Mouse (Mus musculus): Measurements from ENCODE around the gene Vmn1r203. TPM values are rescaled to one million over a fixed set of nuclear protein-coding genes. Genes with fewer than 3 reads are reported as not detected.

Gene Vmn1r203
- total RNA-seq (2023) = under 1 TPM in 1 of 2 experiments, not detected in 1; 0.06 TPM

DNA sequence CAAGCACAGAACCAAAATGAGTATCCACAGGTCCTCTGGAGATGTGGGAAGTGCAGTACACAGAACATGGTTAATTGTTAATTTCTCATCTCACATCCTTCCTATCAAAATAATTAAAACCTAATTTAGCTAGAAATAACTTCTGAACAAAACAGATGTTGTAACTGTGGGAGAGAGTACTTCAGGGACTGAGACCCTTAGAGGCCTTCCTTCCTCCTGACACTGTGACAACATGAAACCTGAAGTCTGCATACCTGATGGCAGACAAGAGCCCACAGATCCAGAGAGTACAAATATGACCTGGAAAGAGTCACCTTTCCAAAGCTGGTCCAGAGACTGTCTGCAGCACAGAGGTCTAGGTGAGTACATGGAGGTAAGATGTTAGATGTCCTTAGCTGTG, at the start of gene Vmn1r203:
TSS of gene Vmn1r203 (plus strand) at position 301 of the 400 bp plus-strand sequence.

DNA sequence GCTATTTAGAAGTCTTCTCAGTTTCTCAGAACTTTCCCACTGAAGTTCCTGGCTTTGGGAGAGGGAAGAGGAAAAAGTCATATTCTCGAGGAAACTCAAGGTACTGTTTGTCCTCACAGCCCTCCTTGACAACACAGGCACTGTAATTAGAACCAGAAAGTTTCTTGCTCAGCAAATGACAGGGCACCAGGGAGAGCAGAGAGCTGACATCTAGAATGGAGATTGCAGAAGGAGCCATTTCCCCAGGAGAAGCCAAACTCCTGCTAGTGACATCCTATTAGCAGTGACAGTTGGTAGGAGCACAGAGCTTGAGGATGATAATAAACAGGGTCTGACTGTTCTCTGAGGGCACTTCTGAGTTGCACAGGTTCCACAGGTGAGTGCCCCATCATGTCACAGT, 46.3 kb upstream of the Vmn1r203 start, which contains the start of gene Vmn1r201:
TSS of gene Vmn1r201 (plus strand) at position 301 of the 400 bp plus-strand sequence.

DNA sequence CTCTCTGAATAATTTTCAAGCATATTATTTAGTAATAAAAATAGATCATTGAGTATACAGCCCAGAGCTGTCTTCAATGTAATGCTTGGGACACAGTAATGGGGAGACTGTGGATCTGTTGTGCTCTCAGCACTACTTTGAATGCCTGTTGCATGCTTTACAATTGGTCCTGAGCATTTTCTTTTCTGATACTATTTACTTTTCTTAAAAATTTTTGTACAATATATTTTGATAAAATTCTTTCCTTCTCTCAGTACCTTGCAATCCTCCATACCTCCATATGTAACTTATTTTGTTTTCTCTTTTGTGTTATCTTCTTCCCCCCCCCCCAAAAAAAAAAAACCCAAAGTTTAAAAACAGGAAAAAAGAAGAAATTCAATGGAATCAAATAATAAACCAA, 12.6 kb upstream of the Vmn1r203 start, which contains the start of gene Vmn1r202:
TSS of gene Vmn1r202 (minus strand) at position 101 of the 400 bp plus-strand sequence.

DNA sequence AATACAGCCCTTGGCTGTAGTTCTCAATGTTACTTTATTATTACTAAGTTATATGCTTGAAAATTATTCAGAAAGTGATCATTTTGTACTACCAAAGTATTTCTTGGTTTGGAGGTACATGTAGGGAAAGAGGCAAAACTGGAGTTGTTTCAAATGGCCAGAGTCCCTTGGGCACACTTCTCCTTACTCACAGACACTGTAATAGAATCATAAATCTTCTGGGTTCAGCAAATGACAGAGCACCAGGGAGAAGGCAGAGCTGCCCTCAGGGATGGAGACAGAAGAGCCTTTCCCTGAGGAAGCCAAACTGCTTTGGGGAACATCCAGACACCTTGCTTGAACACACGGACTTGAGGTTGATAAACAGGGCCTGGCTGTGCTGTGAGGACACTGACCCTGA, 35.0 kb downstream of the Vmn1r203 start, which contains the start of gene Vmn1r204:
TSS of gene Vmn1r204 (plus strand) at position 301 of the 400 bp plus-strand sequence.

Other genes with a start within 250 kb of the Vmn1r203 start
- gene Vmn1r195, start 247.6 kb upstream of the Vmn1r203 start, total RNA-seq (2023) = not detected
- gene Vmn1r196, start 228.2 kb upstream of the Vmn1r203 start, total RNA-seq (2023) = not detected
- not detected for gene Vmn1r197, start 193.5 kb upstream of the Vmn1r203 start, total RNA-seq (2023)
- gene Vmn1r198, start 167.8 kb upstream of the Vmn1r203 start, total RNA-seq (2023) = not detected
- gene Vmn1r199, start 138.3 kb upstream of the Vmn1r203 start, total RNA-seq (2023) = not detected
- not detected for gene Vmn1r200, start 127.7 kb upstream of the Vmn1r203 start, total RNA-seq (2023)
- gene Vmn1r201, start 46.2 kb upstream of the Vmn1r203 start, total RNA-seq (2023) = not detected
- gene Vmn1r202, start 12.7 kb upstream of the Vmn1r203 start, total RNA-seq (2023) = under 1 TPM in 1 of 2 experiments, not detected in 1; 0.12 TPM
- not detected for gene Vmn1r204, start 35.1 kb downstream of the Vmn1r203 start, total RNA-seq (2023)
- not detected for gene Vmn1r205, start 74.9 kb downstream of the Vmn1r203 start, total RNA-seq (2023)
- not detected for gene Vmn1r206, start 106.1 kb downstream of the Vmn1r203 start, total RNA-seq (2023)
- gene Vmn1r207-ps, start 211.5 kb downstream of the Vmn1r203 start, total RNA-seq (2023) = not detected

Measured in T-cell, adult 66 days (primary cell).